Mouse (Mus musculus) G1E (cell line): ENCODE results near the gene Lrrc8e. TPM values are rescaled to one million over a fixed set of nuclear protein-coding genes. Genes with fewer than 3 reads are reported as not detected.
"Not testable (repeated sequence)": the region's sequence is repeated elsewhere in the genome, so short reads cannot be mapped to it uniquely, and the experiment has no call there.

ENCODE experiments used
- ATAC-seq: 2 replicates; pipeline ENCODE4 v1.8.0; 2016; ENCODE audit warnings: mild to moderate bottlenecking; ENCODE audit not compliant: insufficient number of reproducible peaks, poor library complexity, low FRiP score, severe bottlenecking; ENCODE audit errors: extremely low read depth
- DNase-seq: peaks from one replicate; pipeline ENCODE4 v3.0.0; 2012; ENCODE audit warnings: low spot score
- H3K27me3 ChIP-seq: 2 replicates; pipeline ENCODE4 v1.6.1; 2012; ENCODE audit warnings: mild to moderate bottlenecking, low read length, inconsistent platforms; ENCODE audit not compliant: insufficient read depth
- H3K36me3 ChIP-seq: replicated peaks from 2 replicates; pipeline ENCODE3; 2012; ENCODE audit warnings: mild to moderate bottlenecking, inconsistent platforms
- H3K4me1 ChIP-seq: 2 replicates; pipeline ENCODE4 v1.6.1; 2012; ENCODE audit warnings: low read depth, low read length, inconsistent platforms, mixed read lengths; ENCODE audit not compliant: insufficient read depth
- H3K4me3 ChIP-seq: 2 replicates; pipeline ENCODE4 v1.5.1; 2012; ENCODE audit warnings: low read depth, mild to moderate bottlenecking, inconsistent platforms, low read length, moderate library complexity, mixed read lengths
- H3K9me3 ChIP-seq: replicated peaks from 2 replicates; pipeline ENCODE4 v1.6.1; 2012; ENCODE audit warnings: inconsistent platforms
- CTCF ChIP-seq: IDR thresholded peaks from 2 replicates; pipeline ENCODE4 v1.5.1; 2012; ENCODE audit warnings: low read depth, low read length, inconsistent platforms, mixed read lengths
- GATA1 ChIP-seq: IDR thresholded peaks from 2 replicates; pipeline ENCODE4 v1.6.1; 2012; ENCODE audit warnings: borderline replicate concordance, low read length, inconsistent platforms, mixed read lengths
- GATA2 ChIP-seq: IDR thresholded peaks from 2 replicates; pipeline ENCODE4 v1.6.1; 2012; ENCODE audit warnings: low read depth, low read length, inconsistent platforms, borderline replicate concordance
- POLR2AphosphoS5 ChIP-seq: IDR thresholded peaks from 2 replicates; pipeline ENCODE4 v1.6.1; 2012; ENCODE audit warnings: low read depth, low read length, inconsistent platforms; ENCODE audit not compliant: insufficient replicate concordance
- TAL1 ChIP-seq: conservative IDR thresholded peaks from 2 replicates; pipeline ENCODE4 v1.6.1; 2012; ENCODE audit warnings: low read depth, low read length, inconsistent platforms, mixed read lengths
- polyA plus RNA-seq: library from polyadenylated mRNA; stranded (reverse); fragments of >175 nt; gene quantifications from 2 replicates; pipeline ENCODE4 v1.2.3, GENCODE M21; 2012
- total RNA-seq, 2 experiments: library from RNA; stranded (forward) in 1 of 2; stranded (reverse) in 1 of 2; fragments of 200-1000 nt in 1 of 2; fragments of >200 nt in 1 of 2; fragmentation: Nextera tagmentation in 1 of 2; gene quantifications; 2 replicates each; pipeline ENCODE4 v1.2.3; 2014 to 2017

Gene Lrrc8e
- total and polyA plus RNA-seq, 3 experiments, result 0.04 to 2.6 (median 0.23) TPM

GRCm38 (mm10) chr8:4252934-4253841 lies 26.6 kb downstream of the Lrrc8e start, which contains the start of gene Snapc2:
Gene Snapc2, plus strand, starts transcription at chr8:4253080.
- Histone ChIP-seq H3K4me3 (peak within 1 kb of the TSS; percentile 82), H3K27me3 (no peaks in the 10 kb centered on the region), H3K9me3 (no peaks in the 10 kb centered on the region), H3K36me3 (peaks cover 74% of the 10 kb centered on the region), H3K4me1 (peaks cover 35% of the 10 kb centered on the region)
- DNase-seq (peak; percentile 85), ATAC-seq (peak; percentile 84)
- TF ChIP-seq POLR2AphosphoS5 (no peak), GATA1 (no peak), GATA2 (no peak), CTCF (no peak), TAL1 (no peak)

GRCm38 (mm10) chr8:4254001-4254400 lies 27.4 kb downstream of the Lrrc8e start:
- DNase-seq, result peak; percentile 25
- Histone ChIP-seq H3K36me3 (peaks cover 68% of the 10 kb centered on the region), H3K27me3 (no peaks in the 10 kb centered on the region)

GRCm38 (mm10) chr8:4255471-4255870 lies 28.8 kb downstream of the Lrrc8e start:
- ATAC-seq, H3K9me3 ChIP-seq, DNase-seq, H3K27me3 ChIP-seq, H3K4me3 ChIP-seq: not testable (repeated sequence)
- H3K36me3 ChIP-seq, result peaks cover 67% of the 10 kb centered on the region
- H3K4me1 ChIP-seq, result peaks cover 56% of the 10 kb centered on the region

More at GRCm38 (mm10) chr8:4254001-4254400, 27.4 kb downstream of the Lrrc8e start:
- H3K4me3 ChIP-seq, result no peak overlapping the region; the same call in 1 of the 2 replicates
- ATAC-seq, result no peak
- no peak for TF ChIP-seq POLR2AphosphoS5
- no peak for TF ChIP-seq TAL1
- no peak for TF ChIP-seq CTCF
- TF ChIP-seq GATA2, result no peak
- no peak for TF ChIP-seq GATA1
- no peaks in the 10 kb centered on the region for H3K9me3 ChIP-seq
- peaks cover 42% of the 10 kb centered on the region for H3K4me1 ChIP-seq

- H3K4me3 ChIP-seq, result no peak overlapping the region
- ATAC-seq (no peak), DNase-seq (no peak)
- peaks cover 51% of the 10 kb centered on the region for H3K4me1 ChIP-seq
- no peaks in the 10 kb centered on the region for H3K27me3 ChIP-seq
- no peak for TF ChIP-seq TAL1
- TF ChIP-seq GATA1, result no peak
- TF ChIP-seq POLR2AphosphoS5, result no peak
- no peak for TF ChIP-seq GATA2
- no peak for TF ChIP-seq CTCF
- no peaks in the 10 kb centered on the region for H3K9me3 ChIP-seq
- peaks cover 73% of the 10 kb centered on the region for H3K36me3 ChIP-seq
Observed at GRCm38 (mm10) chr8:4256911-4257310, 30.3 kb downstream of the Lrrc8e start.

GRCm38 (mm10) chr8:4257350-4257749 lies 30.7 kb downstream of the Lrrc8e start:
- peaks cover 77% of the 10 kb centered on the region for H3K36me3 ChIP-seq
- peaks cover 46% of the 10 kb centered on the region for H3K4me1 ChIP-seq
- no peaks in the 10 kb centered on the region for H3K9me3 ChIP-seq
- no peaks in the 10 kb centered on the region for H3K27me3 ChIP-seq
- TF ChIP-seq GATA1 (no peak), GATA2 (no peak)
- no peak overlapping the region for H3K4me3 ChIP-seq
- ATAC-seq (no peak), DNase-seq (no peak)

- Histone ChIP-seq H3K4me1 (peaks cover 42% of the 10 kb centered on the region), H3K4me3 (peak overlapping the region; percentile 73), H3K36me3 (peaks cover 86% of the 10 kb centered on the region), H3K9me3 (no peaks in the 10 kb centered on the region), H3K27me3 (no peaks in the 10 kb centered on the region)
- DNase-seq (peak; percentile 53), ATAC-seq (peak; percentile 25; the same call in 1 of the 2 replicates)
- TF ChIP-seq GATA1, result no peak
- TF ChIP-seq CTCF, result peak; percentile 90
Observed at GRCm38 (mm10) chr8:4258233-4258632, 31.6 kb downstream of the Lrrc8e start.

GRCm38 (mm10) chr8:4258678-4259077 lies 32.1 kb downstream of the Lrrc8e start:
- TF ChIP-seq TAL1 (no peak), POLR2AphosphoS5 (no peak), GATA1 (no peak), CTCF (no peak), GATA2 (no peak)
- H3K36me3 ChIP-seq, result peaks cover 90% of the 10 kb centered on the region
- no peaks in the 10 kb centered on the region for H3K27me3 ChIP-seq
- H3K9me3 ChIP-seq, result no peaks in the 10 kb centered on the region
- H3K4me3 ChIP-seq, result peak overlapping the region; percentile 73
- H3K4me1 ChIP-seq, result peaks cover 39% of the 10 kb centered on the region
- no peak for ATAC-seq
- DNase-seq, result peak; percentile 27
